Mouse (Mus musculus): Measurements from ENCODE around the gene Id2. TPM values are rescaled to one million over a fixed set of nuclear protein-coding genes. Genes with fewer than 3 reads are reported as not detected.

Id2 gene
- polyA plus RNA-seq, 2 experiments from 2014 or later: 302 to 334 TPM

DNA sequence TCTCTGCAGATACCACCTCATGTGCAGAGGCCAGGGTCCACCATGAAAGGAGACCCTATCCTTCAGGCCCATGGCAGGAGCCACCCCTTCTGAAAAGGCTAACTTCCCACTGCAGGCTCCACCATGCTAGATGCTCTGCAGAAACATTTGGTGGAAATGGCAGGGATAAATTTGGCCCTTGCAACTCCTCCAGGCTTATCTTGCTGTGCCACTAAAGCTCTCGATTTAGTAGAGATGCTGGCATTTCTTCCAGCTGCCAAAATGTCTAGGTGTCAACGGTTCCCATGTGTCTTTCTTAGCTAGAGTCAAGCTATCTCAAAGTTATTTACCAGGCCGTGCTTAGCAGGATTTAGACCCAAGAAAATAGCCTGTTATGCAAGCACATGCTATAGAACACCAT, 22.6 kb downstream of the Id2 start:
- no peak for ATAC-seq

DNA sequence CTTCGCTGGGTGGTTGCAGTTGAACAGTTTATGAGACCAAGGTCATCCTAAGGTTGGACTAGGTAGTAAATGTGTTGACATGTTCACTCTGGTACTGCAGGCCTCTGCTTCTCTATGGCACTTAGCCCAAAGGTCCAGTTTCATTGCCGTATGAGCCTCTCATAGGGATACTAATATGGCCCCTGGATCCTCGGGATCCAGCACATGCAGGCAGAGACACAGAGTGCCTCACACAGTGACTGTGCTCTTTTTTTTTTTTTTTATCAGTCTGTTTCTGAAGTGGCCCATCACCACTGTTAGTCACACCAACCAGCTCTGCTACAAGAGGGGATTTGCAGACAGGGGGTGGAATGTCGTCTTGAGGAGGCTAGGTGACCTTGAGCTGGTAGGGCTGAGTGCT, 23.6 kb downstream of the Id2 start:
- ATAC-seq: no peak

DNA sequence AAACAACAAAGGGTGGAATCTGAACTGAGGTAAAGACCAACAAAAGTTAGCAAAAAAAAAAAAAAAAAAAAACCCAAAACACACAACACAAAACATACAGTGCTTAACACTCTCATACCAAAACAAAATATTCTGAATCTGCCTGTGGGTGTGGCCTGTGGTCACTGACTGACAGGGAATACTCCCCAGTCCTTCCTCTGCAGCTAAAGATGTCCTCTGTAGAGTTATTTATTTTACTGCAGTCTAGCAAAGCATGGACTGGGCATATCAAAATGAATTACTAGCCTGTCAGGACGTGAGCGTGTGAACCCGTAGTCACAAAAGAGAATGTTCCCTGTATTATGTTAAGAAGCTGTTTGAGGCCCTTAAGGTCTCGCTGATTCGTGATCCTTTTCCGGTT, 34.7 kb downstream of the Id2 start:
- no peak for ATAC-seq

DNA sequence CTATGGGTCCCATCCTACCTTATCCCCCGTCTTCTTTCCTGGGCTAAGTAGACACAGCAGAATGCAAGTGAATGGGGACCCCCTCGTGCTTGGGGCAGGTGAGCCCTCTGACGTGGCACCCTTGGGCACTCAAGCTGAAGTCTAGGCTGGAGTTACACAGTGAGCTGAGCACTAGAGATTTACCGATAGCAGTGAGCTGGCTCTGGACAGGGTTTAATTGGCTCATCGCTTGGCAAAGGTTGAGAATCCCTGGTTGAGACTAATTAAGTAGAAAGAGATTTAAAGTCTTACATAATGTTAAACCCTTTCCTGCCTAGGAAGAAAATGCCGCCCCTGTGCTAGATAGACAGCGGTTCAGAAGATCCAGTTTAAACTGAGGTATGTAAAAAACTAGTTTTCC, 36.0 kb downstream of the Id2 start:
- no peak for ATAC-seq

DNA sequence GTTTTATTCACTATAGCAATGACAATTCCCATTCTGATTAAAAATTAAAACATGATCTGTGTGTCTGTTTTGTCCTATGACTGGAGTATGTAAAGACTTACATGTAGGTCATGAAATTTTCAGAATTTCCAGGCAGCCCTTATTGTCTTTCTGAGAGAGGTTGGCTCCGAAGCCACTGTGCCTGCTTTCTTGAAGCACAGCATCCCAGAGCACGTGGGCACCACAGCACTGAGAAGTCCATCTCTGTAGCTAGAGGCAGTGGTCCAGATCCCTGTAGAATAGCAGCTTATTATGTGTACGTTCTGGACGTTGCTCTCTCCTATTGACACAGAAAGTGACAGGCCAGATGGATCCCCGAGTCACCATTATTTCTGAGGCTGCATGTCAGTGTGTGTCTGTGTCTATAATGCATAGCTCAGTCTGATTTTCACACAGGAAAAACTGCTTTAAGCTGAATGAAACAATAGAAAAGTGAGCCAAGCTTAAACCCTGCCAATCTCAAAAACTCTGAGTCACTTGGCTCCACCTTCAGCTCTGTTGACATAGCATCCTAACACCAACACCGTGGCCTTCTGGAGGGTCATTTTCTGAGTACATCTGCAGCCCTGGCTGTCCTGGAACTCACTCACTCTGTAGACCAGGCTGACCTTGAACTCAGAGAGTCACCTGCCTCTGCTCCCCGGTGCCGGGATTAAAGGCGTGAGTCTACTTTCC, 37.3 kb downstream of the Id2 start:
- ATAC-seq: no peak

DNA sequence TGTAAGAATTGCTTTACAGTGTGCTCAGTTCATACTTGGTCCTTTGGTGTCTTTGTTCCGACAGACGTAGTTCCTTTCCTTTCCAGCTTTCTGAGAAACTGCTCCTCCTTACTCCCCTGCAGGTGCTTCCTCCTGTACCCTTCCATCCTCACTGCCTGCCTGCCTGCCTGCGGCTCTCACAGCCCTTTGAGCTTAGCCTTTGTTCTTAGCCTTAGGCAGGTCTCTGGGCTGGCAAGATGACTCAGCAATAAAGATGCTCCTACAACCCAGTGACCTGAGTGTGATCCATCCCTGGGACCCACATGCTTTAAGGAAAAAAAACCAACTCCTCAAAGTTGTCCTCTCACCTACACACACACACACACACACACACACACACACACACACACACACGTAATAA, 42.0 kb downstream of the Id2 start:
- ATAC-seq: no peak

DNA sequence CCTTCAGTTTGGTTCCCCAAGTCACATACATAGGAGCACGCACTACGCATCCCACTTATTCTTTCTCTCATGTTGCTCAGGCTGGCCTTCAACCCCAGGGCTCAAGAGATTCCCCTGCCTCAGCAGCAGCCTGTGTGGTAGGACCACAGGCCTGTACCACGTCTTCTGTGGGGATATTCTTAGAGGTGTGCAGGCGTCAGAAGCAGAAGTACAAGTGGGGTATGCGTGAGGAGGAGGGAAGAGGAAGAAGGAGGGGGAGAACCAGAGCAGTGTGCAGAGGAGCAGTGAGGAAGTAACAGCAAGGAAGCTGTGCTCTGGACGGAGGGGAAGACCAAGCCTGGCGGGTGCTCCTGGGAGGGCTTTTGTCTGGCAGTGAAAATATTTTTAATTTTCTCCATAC, 42.4 kb downstream of the Id2 start:
- ATAC-seq: no peak

DNA sequence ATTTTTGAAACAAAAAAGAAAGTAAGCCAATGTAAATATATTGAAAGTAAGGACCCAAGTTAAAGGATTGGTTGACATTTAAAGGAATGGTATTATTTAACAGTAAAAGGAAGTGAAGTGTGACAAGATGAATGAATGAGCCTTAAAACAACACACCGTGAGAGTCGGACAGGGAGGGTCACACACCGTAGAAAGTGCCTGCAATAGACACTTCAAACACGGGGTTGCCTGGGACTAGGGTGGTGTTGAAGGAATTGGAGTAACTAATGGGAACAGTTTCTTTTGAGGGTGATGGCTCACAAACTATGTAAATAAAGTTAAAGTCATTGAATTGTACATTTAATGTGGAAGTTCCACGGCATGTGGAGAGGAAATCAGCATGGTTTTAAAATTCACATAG, 47.7 kb downstream of the Id2 start:
- no peak for ATAC-seq

DNA sequence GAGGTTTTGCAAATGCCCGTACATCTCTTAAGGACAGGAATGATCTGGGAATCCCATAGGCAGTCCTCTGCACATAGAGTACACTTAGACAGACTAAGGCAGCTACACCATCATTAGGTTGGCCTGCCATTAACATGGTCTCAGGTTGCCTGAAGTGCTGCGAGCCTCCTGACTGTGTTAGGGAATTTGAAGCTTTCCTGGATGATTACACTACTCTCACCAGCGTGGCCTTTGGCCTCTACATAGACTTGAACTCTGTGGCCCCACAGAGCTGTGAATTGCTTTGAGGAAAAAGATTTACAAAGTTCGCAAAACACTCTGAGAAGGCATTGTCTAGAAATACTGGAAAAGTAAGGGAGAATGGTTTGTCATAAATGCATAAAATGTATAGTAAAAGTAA, 52.4 kb downstream of the Id2 start:
- ATAC-seq: no peak

DNA sequence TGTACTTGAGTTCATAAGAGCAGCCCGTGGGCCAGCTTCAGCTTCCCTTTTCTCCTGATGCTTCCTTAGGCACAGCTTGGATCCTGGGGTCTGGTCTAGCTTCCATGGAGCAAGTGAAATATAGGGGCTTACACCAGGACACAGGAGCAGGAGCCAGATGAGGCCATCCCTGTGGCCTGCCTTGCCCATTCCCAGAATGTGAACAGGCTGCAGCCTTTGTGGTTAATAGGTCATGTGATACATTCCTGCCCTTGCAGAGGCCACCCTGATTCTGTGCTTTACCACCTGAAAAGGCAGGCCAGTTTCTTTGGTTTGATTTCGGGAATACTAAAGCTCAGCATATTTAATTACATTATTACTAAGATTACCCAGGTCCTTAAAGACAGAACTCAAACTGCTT, 52.9 kb downstream of the Id2 start:
- no peak for ATAC-seq

Other genes starting within 250 kb of the Id2 start
- 10 to 100 TPM; 12.3 to 12.8 TPM for gene Kidins220, start 122.2 kb downstream of the Id2 start, polyA plus RNA-seq (2017; shearing (Covaris generic))